Mouse (Mus musculus): ENCODE data around the gene Ntmt1.

GRCm38 (mm10) chr2:30864968-30865381 lies 57.3 kb downstream of the Ntmt1 start:
- TF ChIP-seq FLI1 (IDR thresholded peaks at IDR 0.05; ENCODE audit: low read length) (no peak), GATA1 (IDR thresholded peaks at IDR 0.05; ENCODE audit: borderline replicate concordance, low read length) (no peak)
